Mouse (Mus musculus) ES-CJ7 (cell line): ENCODE measurements at regions not wholly inside any gene's neighbourhood (a gene's known extent, or its start where the extent isn't known, plus 50 kb on each side); places are given as distances from the start of the nearest gene placed in this dataset.

Source experiments
- DNase-seq: peaks from one replicate; pipeline ENCODE4 v3.0.0; 2011; ENCODE audit warnings: low read depth, low spot score

GRCm38 (mm10) chr1:72108678-72109077 lies 103.4 kb downstream of the Mreg start:
- no peak for DNase-seq

GRCm38 (mm10) chr1:72107125-72107524 lies 105.0 kb downstream of the Mreg start:
- no peak for DNase-seq

- DNase-seq = no peak
These were observed 105.5 kb downstream of the Mreg start for GRCm38 (mm10) chr1:72106655-72107054.

- no peak for DNase-seq
These were observed 106.6 kb downstream of the Mreg start for GRCm38 (mm10) chr1:72105435-72106057.

GRCm38 (mm10) chr1:72103962-72104361 lies 108.1 kb downstream of the Mreg start:
- no peak for DNase-seq

- no peak for DNase-seq
These were observed 108.7 kb downstream of the Mreg start for GRCm38 (mm10) chr1:72103387-72103786.

GRCm38 (mm10) chr1:72099447-72099846 lies 112.7 kb downstream of the Mreg start:
- no peak for DNase-seq

- no peak for DNase-seq
These were observed 120.8 kb downstream of the Mreg start for GRCm38 (mm10) chr1:72091344-72091743.

- DNase-seq = no peak
These were observed 126.4 kb downstream of the Mreg start for GRCm38 (mm10) chr1:72085661-72086060.

GRCm38 (mm10) chr1:72084219-72084618 lies 127.9 kb downstream of the Mreg start:
- no peak for DNase-seq

GRCm38 (mm10) chr1:72082366-72082765 lies 129.7 kb downstream of the Mreg start:
- no peak for DNase-seq

GRCm38 (mm10) chr1:72081811-72082210 lies 130.3 kb downstream of the Mreg start:
- no peak for DNase-seq

GRCm38 (mm10) chr1:72078926-72079550 lies 133.1 kb downstream of the Mreg start:
- no peak for DNase-seq

GRCm38 (mm10) chr1:72076341-72076740 lies 135.8 kb downstream of the Mreg start:
- DNase-seq = no peak

- no peak for DNase-seq
These were observed 136.6 kb downstream of the Mreg start for GRCm38 (mm10) chr1:72075464-72075863.

- no peak for DNase-seq
These were observed 138.9 kb downstream of the Mreg start for GRCm38 (mm10) chr1:72073245-72073644.

GRCm38 (mm10) chr1:72070489-72070888 lies 141.6 kb downstream of the Mreg start:
- no peak for DNase-seq

- no peak for DNase-seq
These were observed 143.1 kb downstream of the Mreg start for GRCm38 (mm10) chr1:72069056-72069455.

- DNase-seq = no peak
These were observed 147.0 kb downstream of the Mreg start for GRCm38 (mm10) chr1:72065090-72065489.

GRCm38 (mm10) chr1:72060393-72060792 lies 151.7 kb downstream of the Mreg start:
- DNase-seq = no peak

- no peak for DNase-seq
These were observed 153.9 kb downstream of the Mreg start for GRCm38 (mm10) chr1:72058045-72058703.

GRCm38 (mm10) chr1:72054541-72054940 lies 157.6 kb downstream of the Mreg start:
- DNase-seq = no peak

GRCm38 (mm10) chr1:72050858-72051257 lies 161.2 kb downstream of the Mreg start:
- no peak for DNase-seq
